Mouse (Mus musculus) intestine, postnatal 0 days (tissue): ENCODE data around the gene Gm20854. TPM values are rescaled to one million over a fixed set of nuclear protein-coding genes. Genes with fewer than 3 reads are reported as not detected.
"Not testable (repeated sequence)": the region's sequence is repeated elsewhere in the genome, so short reads cannot be mapped to it uniquely, and the experiment has no call there.

Source experiments
- ATAC-seq: fragments of 200-750 bp; cut with Nextera tagmentation; 2 replicates; pipeline ENCODE4 v1.8.0; 2017; ENCODE audit warnings: mild to moderate bottlenecking, moderate TSS enrichment, moderate library complexity
- H3K27ac ChIP-seq: fragments of 300-500 bp; sonication (generic); 2 replicates; pipeline ENCODE4 v1.5.1; 2014; ENCODE audit warnings: mild to moderate bottlenecking, low read depth, low read length, moderate library complexity
- H3K27me3 ChIP-seq: fragments of 300-500 bp; sonication (generic); replicated peaks from 2 replicates; pipeline ENCODE4 v1.6.1; 2014; ENCODE audit warnings: low read length, mixed read lengths; ENCODE audit not compliant: control insufficient read depth, insufficient read depth
- H3K36me3 ChIP-seq: fragments of 300-500 bp; sonication (generic); 2 replicates; pipeline ENCODE4 v1.6.1; 2014; ENCODE audit warnings: mild to moderate bottlenecking, moderate library complexity; ENCODE audit not compliant: control insufficient read depth, insufficient read depth
- H3K4me1 ChIP-seq: fragments of 300-500 bp; sonication (generic); replicated peaks from 2 replicates; pipeline ENCODE4 v1.6.1; 2014; ENCODE audit warnings: antibody characterized with exemption, low read length, mixed read lengths; ENCODE audit not compliant: control insufficient read depth, insufficient read depth
- H3K4me2 ChIP-seq: fragments of 300-500 bp; sonication (generic); replicated peaks from 2 replicates; pipeline ENCODE4 v1.6.1; 2014; ENCODE audit warnings: low read depth, mild to moderate bottlenecking, moderate library complexity
- H3K4me3 ChIP-seq: fragments of 300-500 bp; sonication (generic); 2 replicates; pipeline ENCODE4 v1.5.1; 2014; ENCODE audit warnings: low read depth, low read length
- H3K9ac ChIP-seq: fragments of 300-500 bp; sonication (generic); 2 replicates; pipeline ENCODE4 v1.6.1; 2014; ENCODE audit warnings: mild to moderate bottlenecking, low read depth, low read length
- H3K9me3 ChIP-seq: fragments of 300-500 bp; sonication (generic); 2 replicates; pipeline ENCODE4 v1.6.1; 2016; ENCODE audit warnings: mixed run types; ENCODE audit not compliant: control insufficient read depth
- WGBS: fragments of 180-500 bp; shearing (Covaris S2); extraction: QIAGEN DNeasy Blood & Tissue Kit; methylation state at CpG from one replicate; pipeline ENCODE4 v1.1.7; 2014; 5-methylcytosine and 5-hydroxymethylcytosine counted together
- polyA plus RNA-seq: library from polyadenylated mRNA; unstranded; fragments of >200 nt; fragmentation: Nextera tagmentation; extraction: Ambion mirVana; gene quantifications from 2 replicates; pipeline ENCODE4 v1.2.1, GENCODE M21; 2015

The Gm20854 gene
- polyA plus RNA-seq = not detected in 2 replicates

DNA sequence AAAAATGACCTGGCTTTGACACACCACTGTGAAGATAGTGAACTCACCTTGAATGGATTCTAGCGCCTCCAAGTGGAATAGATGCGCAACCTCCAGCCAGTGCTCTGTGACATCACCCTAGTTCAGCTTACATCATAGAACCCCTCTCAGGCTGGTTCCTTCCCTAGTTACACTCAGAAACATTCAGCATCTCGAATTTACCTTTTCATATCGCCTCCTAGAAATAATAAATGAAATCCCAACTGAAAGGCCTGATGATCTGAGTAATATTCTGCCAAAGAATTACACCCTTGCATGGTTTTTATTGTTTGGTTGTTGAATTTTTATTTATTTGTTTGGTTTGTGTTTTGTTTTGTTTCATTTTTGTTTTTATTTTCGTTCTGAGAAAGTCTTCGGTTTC is at the start of gene Gm20854:
TSS of gene Gm20854 (minus strand) at position 101 of the 400 bp plus-strand sequence.
- not testable (repeated sequence) for H3K4me3 ChIP-seq, H3K4me2 ChIP-seq, H3K27ac ChIP-seq, H3K36me3 ChIP-seq, H3K4me1 ChIP-seq, H3K9me3 ChIP-seq, H3K9ac ChIP-seq, ATAC-seq, H3K27me3 ChIP-seq
- no CpG with 5 or more reads among the region's 6 CpGs for WGBS
